Mouse (Mus musculus) bone marrow macrophage, adult 2 months (primary cell): ENCODE data around the gene Tmtc2.

Experiments
- CTCF ChIP-seq: IDR thresholded peaks from 2 replicates; pipeline ENCODE4 v1.5.1; 2012; ENCODE audit warnings: low read depth, mild to moderate bottlenecking, low read length, moderate library complexity
- POLR2A ChIP-seq: IDR thresholded peaks from 2 replicates; pipeline ENCODE4 v1.6.1; 2012; ENCODE audit warnings: mild to moderate bottlenecking, low read depth, low read length, borderline replicate concordance

DNA sequence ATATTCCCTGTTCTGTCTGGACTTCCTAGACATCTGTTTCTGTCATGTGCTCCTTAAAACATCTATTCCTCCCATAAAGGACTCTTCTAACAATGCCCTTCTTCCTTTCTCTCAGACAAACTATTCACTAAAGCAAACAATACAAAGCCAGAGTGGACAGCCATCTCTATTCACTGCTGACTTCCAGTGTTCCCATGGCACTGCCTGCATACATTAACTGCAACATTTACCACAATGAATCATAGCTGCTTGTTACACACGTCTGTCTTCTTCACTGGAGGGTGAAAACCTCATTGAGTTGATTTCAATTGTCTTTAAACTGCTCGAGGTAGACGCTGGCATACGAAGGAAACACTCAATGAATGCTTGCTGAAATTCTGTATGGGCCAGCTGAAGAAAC lies 374.2 kb downstream of the Tmtc2 start:
- TF ChIP-seq POLR2A (no peak), CTCF (no peak)
